Mouse (Mus musculus) lung, postnatal 0 days (tissue): ENCODE results near the gene Ehbp1l1. TPM values are rescaled to one million over a fixed set of nuclear protein-coding genes. Genes with fewer than 3 reads are reported as not detected.

Experiments
- ATAC-seq: fragments of 200-750 bp; cut with Nextera tagmentation; 2 replicates; pipeline ENCODE4 v1.8.0; 2017; ENCODE audit warnings: moderate library complexity
- DNase-seq: peaks from one replicate; pipeline ENCODE4 v3.0.0-alpha.2; 2016; ENCODE audit warnings: low spot score
- H3K27ac ChIP-seq: fragments of 300-500 bp; sonication (generic); 2 replicates; pipeline ENCODE4 v1.5.1; 2014; ENCODE audit warnings: antibody characterized with exemption, mild to moderate bottlenecking, low read length, mixed read lengths
- H3K27me3 ChIP-seq: fragments of 300-500 bp; sonication (generic); replicated peaks from 2 replicates; pipeline ENCODE4 v1.6.1; 2014; ENCODE audit warnings: low read length, mixed read lengths; ENCODE audit not compliant: insufficient read depth
- H3K36me3 ChIP-seq: fragments of 300-500 bp; sonication (generic); 2 replicates; pipeline ENCODE4 v1.6.1; 2014; ENCODE audit warnings: low read length, mixed read lengths; ENCODE audit not compliant: insufficient read depth
- H3K4me1 ChIP-seq: fragments of 300-500 bp; sonication (generic); 2 replicates; pipeline ENCODE4 v1.6.1; 2014; ENCODE audit warnings: antibody characterized with exemption, low read depth, low read length, mixed read lengths; ENCODE audit not compliant: insufficient read depth
- H3K4me2 ChIP-seq: fragments of 300-500 bp; sonication (generic); replicated peaks from 2 replicates; pipeline ENCODE4 v1.6.1; 2014; ENCODE audit warnings: low read depth, mild to moderate bottlenecking, low read length, moderate library complexity, mixed read lengths
- H3K4me3 ChIP-seq: fragments of 300-500 bp; sonication (generic); 2 replicates; pipeline ENCODE4 v1.5.1; 2014; ENCODE audit warnings: low read depth, low read length
- H3K9ac ChIP-seq: fragments of 300-500 bp; sonication (generic); replicated peaks from 2 replicates; pipeline ENCODE4 v1.6.1; 2014; ENCODE audit warnings: low read depth, mild to moderate bottlenecking
- H3K9me3 ChIP-seq: fragments of 300-500 bp; sonication (generic); 2 replicates; pipeline ENCODE4 v1.6.1; 2016; ENCODE audit warnings: low read length, mixed read lengths
- CTCF ChIP-seq: IDR thresholded peaks from 2 replicates; pipeline ENCODE4 v1.5.1; 2016; ENCODE audit warnings: antibody characterized with exemption, mild to moderate bottlenecking
- EP300 ChIP-seq: IDR thresholded peaks from 2 replicates; pipeline ENCODE4 v1.6.1; 2016; ENCODE audit warnings: antibody characterized with exemption, mild to moderate bottlenecking, control low read depth
- WGBS: fragments of 180-500 bp; shearing (Covaris S2); extraction: QIAGEN DNeasy Blood & Tissue Kit; methylation state at CpG from one replicate; pipeline ENCODE4 v1.1.7; 2014; 5-methylcytosine and 5-hydroxymethylcytosine counted together
- polyA plus RNA-seq: library from polyadenylated mRNA; unstranded; fragments of >200 nt; fragmentation: Nextera tagmentation; extraction: Ambion mirVana; gene quantifications from 2 replicates; pipeline ENCODE4 v1.2.1, GENCODE M21; 2015

The Ehbp1l1 gene
- polyA plus RNA-seq, 1 experiment from 2014 or later: 19.3 TPM

DNA sequence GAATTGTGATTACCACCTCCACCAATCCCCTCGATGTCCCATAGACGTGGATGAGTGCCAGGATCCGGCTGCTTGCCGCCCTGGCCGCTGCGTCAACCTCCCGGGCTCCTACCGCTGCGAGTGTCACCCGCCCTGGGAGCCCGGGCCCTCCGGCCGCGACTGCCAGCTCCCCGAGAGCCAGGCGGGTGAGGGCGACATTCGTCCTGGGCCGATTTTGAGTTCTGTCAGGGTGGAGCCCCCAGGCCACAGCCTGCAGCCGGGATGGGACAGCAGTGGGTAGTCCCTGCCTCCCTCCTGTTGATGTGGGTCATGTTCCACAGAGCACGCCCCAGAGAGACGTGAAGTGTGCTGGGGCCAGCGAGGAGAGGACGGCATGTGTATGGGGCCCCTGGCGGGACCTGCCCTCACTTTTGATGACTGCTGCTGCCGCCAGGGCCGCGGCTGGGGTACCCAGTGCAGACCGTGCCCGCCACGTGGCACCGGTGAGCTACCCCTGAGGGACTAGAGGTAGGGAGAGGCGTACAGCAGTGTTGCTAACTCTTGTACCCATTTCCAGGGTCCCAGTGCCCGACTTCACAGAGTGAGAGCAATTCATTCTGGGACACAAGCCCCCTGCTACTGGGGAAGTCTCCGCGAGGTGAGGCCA is 31.0 kb upstream of the Ehbp1l1 start:
- H3K36me3 ChIP-seq: peaks cover 29% of the 10 kb centered on the region; the same call in 1 of the 2 replicates
- no peaks in the 10 kb centered on the region for H3K9me3 ChIP-seq
- H3K4me2 ChIP-seq: no peak overlapping the region
- no peak for DNase-seq
- H3K4me1 ChIP-seq: no peaks in the 10 kb centered on the region
- H3K4me3 ChIP-seq: no peak overlapping the region
- no peak for TF ChIP-seq EP300
- TF ChIP-seq CTCF: no peak
- no peak overlapping the region for H3K9ac ChIP-seq
- no peak overlapping the region for H3K27ac ChIP-seq
- 28% methylated on average over 35 of the region's 36 CpGs for WGBS
- ATAC-seq: peak; percentile 7; the same call in 1 of the 2 replicates
- H3K27me3 ChIP-seq: no peaks in the 10 kb centered on the region

DNA sequence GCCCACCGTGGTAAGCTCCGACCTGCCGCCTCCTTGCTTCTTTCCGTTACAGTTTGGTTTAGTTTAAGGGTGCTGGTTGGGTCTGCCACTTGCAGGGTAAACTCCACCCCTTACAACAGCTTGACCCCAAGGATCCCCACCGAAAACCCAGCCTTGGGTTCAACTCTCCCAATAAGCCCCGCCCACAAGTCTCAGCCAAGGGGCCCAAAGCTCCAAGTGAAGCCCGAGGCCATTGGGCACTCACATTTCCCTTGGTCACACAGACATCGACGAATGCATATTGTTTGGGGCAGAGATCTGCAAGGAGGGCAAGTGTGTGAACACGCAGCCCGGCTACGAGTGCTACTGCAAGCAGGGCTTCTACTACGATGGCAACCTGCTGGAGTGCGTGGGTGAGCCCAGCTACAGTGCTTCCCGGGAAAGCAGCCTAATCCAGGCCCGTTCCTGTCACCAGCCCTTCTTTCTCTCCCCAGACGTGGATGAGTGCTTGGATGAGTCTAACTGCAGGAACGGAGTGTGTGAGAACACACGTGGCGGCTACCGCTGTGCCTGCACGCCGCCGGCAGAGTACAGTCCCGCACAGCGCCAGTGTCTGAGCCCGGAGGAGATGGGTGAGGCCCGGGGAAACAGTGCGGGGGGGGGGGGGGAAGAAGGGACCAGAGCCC is 30.3 kb upstream of the Ehbp1l1 start:
- TF ChIP-seq CTCF: no peak
- TF ChIP-seq EP300: no peak
- Histone ChIP-seq H3K9ac (no peak overlapping the region), H3K4me1 (no peaks in the 10 kb centered on the region), H3K27ac (no peak overlapping the region), H3K4me2 (no peak overlapping the region), H3K36me3 (peaks cover 28% of the 10 kb centered on the region; the same call in 1 of the 2 replicates), H3K9me3 (no peaks in the 10 kb centered on the region), H3K27me3 (no peaks in the 10 kb centered on the region), H3K4me3 (no peak overlapping the region)
- DNase-seq: no peak
- WGBS: 38% methylated on average over 26 of the region's 29 CpGs
- ATAC-seq: peak; percentile 24; the same call in 1 of the 2 replicates

DNA sequence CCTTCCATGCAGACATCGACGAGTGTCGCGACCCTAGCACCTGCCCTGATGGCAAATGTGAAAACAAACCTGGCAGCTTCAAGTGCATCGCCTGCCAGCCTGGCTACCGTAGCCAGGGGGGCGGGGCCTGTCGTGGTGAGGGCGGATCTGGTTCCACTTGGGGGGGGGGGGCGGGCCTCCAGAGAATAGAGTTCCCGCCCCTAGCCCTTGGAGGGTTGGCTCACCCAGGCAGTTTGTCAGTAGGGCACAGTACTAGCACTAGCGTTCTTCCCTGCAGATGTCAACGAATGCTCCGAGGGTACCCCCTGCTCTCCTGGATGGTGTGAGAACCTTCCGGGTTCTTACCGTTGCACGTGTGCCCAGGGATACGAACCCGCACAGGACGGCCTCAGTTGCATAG is 25.6 kb upstream of the Ehbp1l1 start:
- Histone ChIP-seq H3K9ac (no peak overlapping the region), H3K27ac (no peak overlapping the region), H3K27me3 (no peaks in the 10 kb centered on the region), H3K9me3 (no peaks in the 10 kb centered on the region), H3K4me3 (no peak overlapping the region), H3K36me3 (no peaks in the 10 kb centered on the region), H3K4me2 (no peak overlapping the region), H3K4me1 (no peaks in the 10 kb centered on the region)
- ATAC-seq: peak; percentile 75
- WGBS: 14% methylated on average over 20 of the region's 20 CpGs
- TF ChIP-seq CTCF: no peak
- no peak for TF ChIP-seq EP300
- peak; percentile 64 for DNase-seq

DNA sequence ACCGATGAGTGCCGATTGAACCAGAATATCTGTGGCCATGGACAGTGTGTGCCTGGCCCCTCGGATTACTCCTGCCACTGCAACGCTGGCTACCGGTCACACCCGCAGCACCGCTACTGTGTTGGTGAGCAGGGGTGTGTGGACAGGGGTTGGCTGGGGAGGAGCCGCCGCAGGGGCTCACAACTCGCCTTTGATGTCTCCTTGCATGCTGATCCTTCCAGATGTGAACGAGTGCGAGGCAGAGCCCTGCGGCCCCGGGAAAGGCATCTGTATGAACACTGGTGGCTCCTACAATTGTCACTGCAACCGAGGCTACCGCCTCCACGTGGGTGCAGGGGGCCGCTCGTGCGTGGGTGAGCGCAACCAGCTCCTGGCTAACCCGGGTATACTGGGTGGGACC is 24.8 kb upstream of the Ehbp1l1 start:
- DNase-seq (no peak), ATAC-seq (no peak)
- Histone ChIP-seq H3K4me2 (no peak overlapping the region), H3K36me3 (no peaks in the 10 kb centered on the region), H3K4me1 (peaks cover 6% of the 10 kb centered on the region; the same call in 1 of the 2 replicates), H3K9ac (no peak overlapping the region), H3K4me3 (no peak overlapping the region), H3K27me3 (no peaks in the 10 kb centered on the region), H3K27ac (no peak overlapping the region), H3K9me3 (no peaks in the 10 kb centered on the region)
- TF ChIP-seq CTCF (no peak), EP300 (no peak)
- 31% methylated on average over 22 of the region's 22 CpGs for WGBS

DNA sequence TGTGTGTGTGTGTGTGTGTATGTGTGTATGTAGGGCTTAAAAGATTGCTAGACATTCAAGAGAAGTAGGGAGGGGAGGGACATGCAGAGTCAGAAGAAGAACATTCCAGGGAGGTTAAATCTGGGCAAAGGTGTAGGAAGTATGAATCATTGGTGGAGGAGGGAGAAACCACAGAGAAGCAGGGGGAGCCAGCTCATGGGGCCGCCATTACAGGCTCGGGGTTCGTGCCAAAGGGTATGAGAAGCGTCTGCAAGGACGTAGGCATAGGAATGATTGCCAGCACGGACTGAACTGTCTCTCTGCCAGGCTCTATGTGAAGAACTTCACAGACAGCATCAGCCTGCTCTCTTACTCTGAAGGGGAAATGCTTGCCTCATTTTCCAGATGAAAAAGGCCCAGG is 23.4 kb upstream of the Ehbp1l1 start:
- ATAC-seq (peak; percentile 45), DNase-seq (peak; percentile 63)
- no peak overlapping the region for H3K27ac ChIP-seq
- no peak overlapping the region for H3K4me2 ChIP-seq
- WGBS: 66% methylated on average over 6 of the region's 6 CpGs
- TF ChIP-seq EP300 (no peak), CTCF (no peak)
- H3K27me3 ChIP-seq: no peaks in the 10 kb centered on the region
- no peaks in the 10 kb centered on the region for H3K9me3 ChIP-seq
- no peak overlapping the region for H3K4me3 ChIP-seq
- peaks cover 8% of the 10 kb centered on the region; the same call in 1 of the 2 replicates for H3K4me1 ChIP-seq
- H3K36me3 ChIP-seq: no peaks in the 10 kb centered on the region
- no peak overlapping the region for H3K9ac ChIP-seq

DNA sequence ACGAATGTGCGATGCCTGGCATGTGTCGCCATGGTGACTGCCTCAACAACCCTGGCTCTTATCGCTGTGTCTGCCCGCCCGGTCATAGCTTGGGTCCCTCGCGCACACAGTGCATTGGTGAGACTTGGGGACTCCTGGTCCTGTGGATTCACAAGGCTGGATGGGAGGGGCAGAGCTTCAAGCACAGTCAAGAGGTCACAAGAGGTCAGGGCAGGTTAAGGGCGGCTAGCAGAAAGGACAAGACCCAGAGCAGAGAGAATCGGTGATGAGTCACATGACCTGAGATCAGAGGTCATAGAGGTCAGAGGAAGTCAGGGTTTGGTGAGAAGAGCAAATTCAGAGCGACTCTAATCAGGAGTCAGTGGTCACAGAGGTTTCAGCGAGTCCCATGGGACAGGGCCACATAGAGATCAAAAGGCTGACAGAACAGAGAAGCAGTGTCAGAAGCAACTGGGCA is 20.8 kb upstream of the Ehbp1l1 start:
- no peak overlapping the region for H3K9ac ChIP-seq
- peaks cover 21% of the 10 kb centered on the region for H3K4me1 ChIP-seq
- no peaks in the 10 kb centered on the region for H3K9me3 ChIP-seq
- WGBS: 42% methylated on average over 12 of the region's 12 CpGs
- no peaks in the 10 kb centered on the region for H3K27me3 ChIP-seq
- no peak for DNase-seq
- H3K4me2 ChIP-seq: no peak overlapping the region
- no peak overlapping the region for H3K27ac ChIP-seq
- no peak for TF ChIP-seq CTCF
- no peak for TF ChIP-seq EP300
- ATAC-seq: no peak
- H3K4me3 ChIP-seq: no peak overlapping the region
- no peaks in the 10 kb centered on the region for H3K36me3 ChIP-seq
